Mouse (Mus musculus) small intestine, adult 2 months (tissue): Measurements from ENCODE around the gene Foxp1.

Experiments
- CTCF ChIP-seq: fragments of 200-500 bp; IDR thresholded peaks from 2 replicates; pipeline ENCODE4 v1.5.1; 2012; ENCODE audit warnings: low read depth, mild to moderate bottlenecking, control low read depth, inconsistent platforms, low read length, moderate library complexity, mixed read lengths; ENCODE audit not compliant: insufficient replicate concordance, insufficient read length; ENCODE audit errors: extremely low read depth
- POLR2A ChIP-seq: fragments of 200-500 bp; IDR thresholded peaks from 2 replicates; pipeline ENCODE4 v1.6.1; 2012; ENCODE audit warnings: low read depth, mild to moderate bottlenecking, control low read depth, inconsistent platforms, low read length, moderate library complexity

DNA sequence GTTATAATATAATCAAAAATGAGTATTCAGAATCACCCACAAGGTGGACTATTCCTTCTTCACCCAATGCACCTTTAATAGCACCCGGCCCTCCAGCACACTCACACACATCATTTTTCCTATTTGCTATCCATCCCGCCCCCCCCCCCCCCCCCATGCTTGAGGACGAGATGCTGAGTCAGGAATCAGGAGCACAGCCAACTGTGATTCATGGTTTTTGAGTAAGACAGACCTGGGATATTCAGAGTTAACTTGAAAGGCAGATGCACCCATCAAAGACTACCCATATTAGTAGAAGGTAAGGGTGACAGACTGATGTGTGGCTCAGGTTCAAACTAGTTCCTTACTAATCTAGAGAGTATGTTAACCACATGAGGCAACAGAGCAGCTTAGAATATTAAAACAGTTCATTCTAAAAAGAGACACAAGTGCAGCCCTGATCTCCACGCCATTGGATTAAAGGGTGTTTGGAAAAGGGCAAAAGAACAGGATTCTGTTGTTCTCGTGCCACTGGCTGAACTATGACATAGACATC lies 273.0 kb downstream of the Foxp1 start:
- TF ChIP-seq POLR2A (no peak), CTCF (no peak)
